Mouse (Mus musculus): Measurements from ENCODE around the gene Jmy. TPM values are rescaled to one million over a fixed set of nuclear protein-coding genes. Genes with fewer than 3 reads are reported as not detected.

Gene Jmy
- polyA plus RNA-seq, 1 experiment, result 4.1 TPM

DNA sequence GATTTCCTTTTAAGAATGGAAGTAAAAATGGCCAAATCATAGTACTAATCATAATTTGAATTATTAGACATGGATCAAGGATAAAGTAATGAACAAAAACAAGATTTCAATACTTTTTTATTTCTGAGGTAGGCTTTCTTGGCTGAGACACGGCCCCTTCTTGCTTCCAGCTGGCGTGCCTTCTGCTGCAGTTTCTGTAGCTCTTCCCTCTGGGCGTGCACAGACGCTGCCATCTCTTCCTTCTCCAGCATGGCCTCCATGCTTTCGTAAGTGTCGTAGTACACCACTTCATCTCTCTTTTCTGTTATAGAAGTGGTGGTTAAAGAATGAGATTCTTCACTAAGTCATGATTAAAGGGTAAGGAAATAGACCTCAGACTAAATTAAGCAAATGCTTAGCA, 46.3 kb downstream of the Jmy start:
- Histone ChIP-seq H3K4me2 (ENCODE audit: low read depth) (no peak overlapping the region), H3ac (ENCODE audit: control insufficient read depth, insufficient read length) (no peak overlapping the region), H3K27me3 (ENCODE audit: control insufficient read depth, insufficient read depth, insufficient read length) (no peaks in the 10 kb centered on the region), H3K79me2 (ENCODE audit: control insufficient read depth, insufficient read depth) (no peaks in the 10 kb centered on the region), H3K4me3 (no peak overlapping the region), H3K36me3 (ENCODE audit: control insufficient read depth, insufficient read depth) (peaks cover 27% of the 10 kb centered on the region)
- no peak for TF ChIP-seq MYOD1 (IDR thresholded peaks at IDR 0.05; ENCODE audit: control insufficient read depth in 1 of 3, insufficient read length in 2 of 3, low read depth in 2 of 3)
- TF ChIP-seq POLR2A (IDR thresholded peaks at IDR 0.05; ENCODE audit: insufficient read length, low read depth), result no peak
- no peak for TF ChIP-seq MAX (IDR thresholded peaks at IDR 0.05; ENCODE audit: low read depth)
- TF ChIP-seq POLR2AphosphoS2 (IDR thresholded peaks at IDR 0.05; ENCODE audit: insufficient read length, low read depth), result no peak
- no peak for TF ChIP-seq SRF (IDR thresholded peaks at IDR 0.05; ENCODE audit: control insufficient read depth, insufficient read length, low read depth)
- no peak for TF ChIP-seq MYOG (IDR thresholded peaks at IDR 0.05; ENCODE audit: control insufficient read depth in 1 of 3, insufficient read depth in 1 of 3, insufficient read length in 2 of 3, low read depth in 2 of 3)
- no peak for TF ChIP-seq E2F4 (IDR thresholded peaks at IDR 0.05; ENCODE audit: insufficient read depth)
- TF ChIP-seq TCF3 (IDR thresholded peaks at IDR 0.05; ENCODE audit: insufficient read length, low read depth), result no peak
- TF ChIP-seq TCF12 (IDR thresholded peaks at IDR 0.05; ENCODE audit: insufficient read depth, poor library complexity, severe bottlenecking), result no peak
- TF ChIP-seq CEBPB (IDR thresholded peaks at IDR 0.05; ENCODE audit: insufficient read depth, poor library complexity, severe bottlenecking), result no peak
- no peak for TF ChIP-seq REST (IDR thresholded peaks at IDR 0.05; ENCODE audit: insufficient read depth, insufficient read length)
- TF ChIP-seq USF1 (IDR thresholded peaks at IDR 0.05; ENCODE audit: low read depth), result no peak

GRCm38 (mm10) chr13:93440167-93440566, 59.4 kb downstream of the Jmy start:
- Histone ChIP-seq H3K4me2 (ENCODE audit: low read depth) (no peak overlapping the region), H3K79me2 (ENCODE audit: control insufficient read depth, insufficient read depth) (no peaks in the 10 kb centered on the region), H3K36me3 (ENCODE audit: control insufficient read depth, insufficient read depth) (peaks cover 8% of the 10 kb centered on the region), H3K27me3 (ENCODE audit: control insufficient read depth, insufficient read depth, insufficient read length) (no peaks in the 10 kb centered on the region), H3K4me3 (no peak overlapping the region), H3ac (ENCODE audit: control insufficient read depth, insufficient read length) (no peak overlapping the region)
- TF ChIP-seq MYOD1 (IDR thresholded peaks at IDR 0.05; ENCODE audit: control insufficient read depth in 1 of 3, insufficient read length in 2 of 3, low read depth in 2 of 3) (no peak), POLR2AphosphoS2 (IDR thresholded peaks at IDR 0.05; ENCODE audit: insufficient read length, low read depth) (no peak)

DNA sequence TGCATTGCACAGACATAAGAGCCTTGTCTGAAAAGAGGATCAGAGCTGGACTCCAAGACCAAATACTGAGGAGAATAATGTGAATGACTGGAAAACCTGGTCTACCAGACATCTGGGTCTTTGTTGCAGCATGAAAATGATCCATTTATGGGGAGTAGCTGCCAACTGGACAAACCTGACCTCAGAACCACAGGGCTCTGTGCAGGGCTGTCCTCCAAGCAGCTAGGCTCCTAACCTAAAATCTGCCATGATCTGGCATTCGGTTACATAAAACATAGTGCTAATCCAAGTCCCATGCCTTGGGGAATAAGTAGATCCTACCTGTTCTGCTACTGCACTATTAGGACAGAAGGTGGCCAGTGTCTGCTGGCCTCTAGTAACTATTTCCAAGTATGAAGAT, 70.4 kb downstream of the Jmy start:
- Histone ChIP-seq H3K4me3 (no peak overlapping the region), H3K36me3 (ENCODE audit: control insufficient read depth, insufficient read depth) (no peaks in the 10 kb centered on the region), H3K79me2 (ENCODE audit: control insufficient read depth, insufficient read depth) (no peaks in the 10 kb centered on the region), H3K27me3 (ENCODE audit: control insufficient read depth, insufficient read depth, insufficient read length) (no peaks in the 10 kb centered on the region), H3K4me2 (ENCODE audit: low read depth) (no peak overlapping the region), H3ac (ENCODE audit: control insufficient read depth, insufficient read length) (no peak overlapping the region)
- TF ChIP-seq POLR2AphosphoS2 (IDR thresholded peaks at IDR 0.05; ENCODE audit: insufficient read length, low read depth) (no peak), E2F4 (IDR thresholded peaks at IDR 0.05; ENCODE audit: insufficient read depth) (no peak), CEBPB (IDR thresholded peaks at IDR 0.05; ENCODE audit: insufficient read depth, poor library complexity, severe bottlenecking) (no peak), USF1 (IDR thresholded peaks at IDR 0.05; ENCODE audit: low read depth) (no peak), POLR2A (IDR thresholded peaks at IDR 0.05; ENCODE audit: insufficient read length, low read depth) (no peak), SRF (IDR thresholded peaks at IDR 0.05; ENCODE audit: control insufficient read depth, insufficient read length, low read depth) (no peak), TCF12 (IDR thresholded peaks at IDR 0.05; ENCODE audit: insufficient read depth, poor library complexity, severe bottlenecking) (no peak), MAX (IDR thresholded peaks at IDR 0.05; ENCODE audit: low read depth) (no peak), TCF3 (IDR thresholded peaks at IDR 0.05; ENCODE audit: insufficient read length, low read depth) (no peak), MYOD1 (IDR thresholded peaks at IDR 0.05; ENCODE audit: control insufficient read depth in 1 of 3, insufficient read length in 2 of 3, low read depth in 2 of 3) (no peak), REST (IDR thresholded peaks at IDR 0.05; ENCODE audit: insufficient read depth, insufficient read length) (no peak)

- no peak overlapping the region for H3ac ChIP-seq (ENCODE audit: control insufficient read depth, insufficient read length)
- no peak overlapping the region for H3K4me2 ChIP-seq (ENCODE audit: low read depth)
- no peaks in the 10 kb centered on the region for H3K36me3 ChIP-seq (ENCODE audit: control insufficient read depth, insufficient read depth)
- H3K79me2 ChIP-seq (ENCODE audit: control insufficient read depth, insufficient read depth), result no peaks in the 10 kb centered on the region
- H3K4me3 ChIP-seq, result no peak overlapping the region
- no peaks in the 10 kb centered on the region for H3K27me3 ChIP-seq (ENCODE audit: control insufficient read depth, insufficient read depth, insufficient read length)
- no peak for TF ChIP-seq E2F4 (IDR thresholded peaks at IDR 0.05; ENCODE audit: insufficient read depth)
- no peak for TF ChIP-seq CEBPB (IDR thresholded peaks at IDR 0.05; ENCODE audit: insufficient read depth, poor library complexity, severe bottlenecking)
- no peak for TF ChIP-seq TCF12 (IDR thresholded peaks at IDR 0.05; ENCODE audit: insufficient read depth, poor library complexity, severe bottlenecking)
- TF ChIP-seq REST (IDR thresholded peaks at IDR 0.05; ENCODE audit: insufficient read depth, insufficient read length), result no peak
- TF ChIP-seq USF1 (IDR thresholded peaks at IDR 0.05; ENCODE audit: low read depth), result no peak
- TF ChIP-seq MYOG (IDR thresholded peaks at IDR 0.05; ENCODE audit: control insufficient read depth in 1 of 3, insufficient read depth in 1 of 3, insufficient read length in 2 of 3, low read depth in 2 of 3), result no peak
- no peak for TF ChIP-seq SRF (IDR thresholded peaks at IDR 0.05; ENCODE audit: control insufficient read depth, insufficient read length, low read depth)
- TF ChIP-seq TCF3 (IDR thresholded peaks at IDR 0.05; ENCODE audit: insufficient read length, low read depth), result no peak
- no peak for TF ChIP-seq MYOD1 (IDR thresholded peaks at IDR 0.05; ENCODE audit: control insufficient read depth in 1 of 3, insufficient read length in 2 of 3, low read depth in 2 of 3)
- no peak for TF ChIP-seq MAX (IDR thresholded peaks at IDR 0.05; ENCODE audit: low read depth)
- TF ChIP-seq POLR2AphosphoS2 (IDR thresholded peaks at IDR 0.05; ENCODE audit: insufficient read length, low read depth), result no peak
- TF ChIP-seq POLR2A (IDR thresholded peaks at IDR 0.05; ENCODE audit: insufficient read length, low read depth), result no peak
Observed at GRCm38 (mm10) chr13:93427920-93428876, 71.4 kb downstream of the Jmy start.
